Mouse (Mus musculus): ENCODE data around the gene Map2k5.

GRCm38 (mm10) chr9:63248095-63248787 is 129.5 kb downstream of the Map2k5 start:
- TF ChIP-seq CTCF (IDR thresholded peaks at IDR 0.05; ENCODE audit: borderline replicate concordance, insufficient read depth, low read length): no peak
- no peak for TF ChIP-seq POLR2A (IDR thresholded peaks at IDR 0.05; ENCODE audit: low read depth, low read length)
